Mouse (Mus musculus): Measurements from ENCODE around the gene Cfap44.

GRCm38 (mm10) chr16:44491051-44491450 is 96.5 kb downstream of the Cfap44 start:
- TF ChIP-seq CTCF (IDR thresholded peaks at IDR 0.05; ENCODE audit: control insufficient read depth, insufficient read depth, low read length): no peak
- TF ChIP-seq POLR2A (IDR thresholded peaks at IDR 0.05; ENCODE audit: borderline replicate concordance, control insufficient read depth, low read depth, low read length): no peak
